Mouse (Mus musculus) forebrain, embryonic 14.5 days (tissue): ENCODE measurements around the gene Gtf3c6. TPM values are rescaled to one million over a fixed set of nuclear protein-coding genes. Genes with fewer than 3 reads are reported as not detected.

ENCODE experiments used
- ATAC-seq: fragments of 200-750 bp; cut with Nextera tagmentation; 2 replicates; pipeline ENCODE4 v1.8.0; 2017; ENCODE audit warnings: mild to moderate bottlenecking, moderate library complexity
- DNase-seq: peaks from one replicate; pipeline ENCODE4 v3.0.0-alpha.2; 2015; ENCODE audit warnings: low spot score
- H3K27ac ChIP-seq: fragments of 300-500 bp; sonication (generic); 2 replicates; pipeline ENCODE4 v1.5.1; 2014; ENCODE audit warnings: low read depth, mild to moderate bottlenecking, control low read depth, low read length, moderate library complexity
- H3K27me3 ChIP-seq: fragments of 300-500 bp; sonication (generic); replicated peaks from 2 replicates; pipeline ENCODE4 v1.6.1; 2014; ENCODE audit warnings: low read length, control low read depth, mixed read lengths; ENCODE audit not compliant: control insufficient read depth, insufficient read depth
- H3K36me3 ChIP-seq: fragments of 300-500 bp; sonication (generic); 2 replicates; pipeline ENCODE4 v1.6.1; 2014; ENCODE audit warnings: low read length, control low read depth; ENCODE audit not compliant: control insufficient read depth, insufficient read depth
- H3K4me1 ChIP-seq: fragments of 300-500 bp; sonication (generic); 2 replicates; pipeline ENCODE4 v1.6.1; 2014; ENCODE audit warnings: antibody characterized with exemption, low read length, control low read depth; ENCODE audit not compliant: control insufficient read depth, insufficient read depth
- H3K4me2 ChIP-seq: fragments of 300-500 bp; sonication (generic); 2 replicates; pipeline ENCODE4 v1.6.1; 2014; ENCODE audit warnings: mild to moderate bottlenecking, control low read depth, low read length
- H3K4me3 ChIP-seq: fragments of 300-500 bp; sonication (generic); 2 replicates; pipeline ENCODE4 v1.5.1; 2014; ENCODE audit warnings: low read depth, low read length, control low read depth
- H3K9ac ChIP-seq: fragments of 300-500 bp; sonication (generic); 2 replicates; pipeline ENCODE4 v1.6.1; 2014; ENCODE audit warnings: mild to moderate bottlenecking, low read length, control low read depth, moderate library complexity
- H3K9me3 ChIP-seq: fragments of 300-500 bp; sonication (generic); replicated peaks from 2 replicates; pipeline ENCODE4 v1.6.1; 2016; ENCODE audit warnings: low read length, control low read depth, mixed read lengths; ENCODE audit not compliant: control insufficient read depth
- WGBS: fragments of 180-500 bp; shearing (Covaris S2); extraction: QIAGEN DNeasy Blood & Tissue Kit; methylation state at CpG from one replicate; pipeline ENCODE4 v1.1.7; 2014; 5-methylcytosine and 5-hydroxymethylcytosine counted together
- polyA plus RNA-seq: library from polyadenylated mRNA; unstranded; fragments of >200 nt; fragmentation: Nextera tagmentation; extraction: Ambion mirVana; gene quantifications from 2 replicates; pipeline ENCODE4 v1.2.1, GENCODE M21; 2014

Gtf3c6 gene
- polyA plus RNA-seq, 1 experiment from 2014 or later, result 79.9 TPM

- no peak overlapping the region for H3K4me2 ChIP-seq
- no peak for DNase-seq
- ATAC-seq, result no peak
- H3K27me3 ChIP-seq, result no peaks in the 10 kb centered on the region
- H3K9ac ChIP-seq, result no peak overlapping the region
- WGBS, result 69% methylated on average over 4 of the region's 4 CpGs
- H3K9me3 ChIP-seq, result no peaks in the 10 kb centered on the region
- H3K4me3 ChIP-seq, result no peak overlapping the region
- no peak overlapping the region for H3K27ac ChIP-seq
- H3K36me3 ChIP-seq, result no peaks in the 10 kb centered on the region
- H3K4me1 ChIP-seq, result no peaks in the 10 kb centered on the region
These were observed 5.8 kb upstream of the Gtf3c6 start for GRCm38 (mm10) chr10:40263691-40264090.

GRCm38 (mm10) chr10:40262200-40262599 is 4.3 kb upstream of the Gtf3c6 start:
- Histone ChIP-seq H3K4me2 (no peak overlapping the region), H3K9ac (no peak overlapping the region), H3K27me3 (no peaks in the 10 kb centered on the region), H3K27ac (no peak overlapping the region), H3K9me3 (no peaks in the 10 kb centered on the region), H3K4me3 (no peak overlapping the region), H3K4me1 (no peaks in the 10 kb centered on the region), H3K36me3 (no peaks in the 10 kb centered on the region)
- no peak for ATAC-seq
- 90% methylated on average over 6 of the region's 6 CpGs for whole genome bisulfite sequencing
- DNase-seq, result no peak

- no peak for ATAC-seq
- Histone ChIP-seq H3K27ac (no peak overlapping the region), H3K27me3 (no peaks in the 10 kb centered on the region), H3K4me1 (peaks cover 6% of the 10 kb centered on the region), H3K9ac (no peak overlapping the region), H3K9me3 (no peaks in the 10 kb centered on the region), H3K4me3 (no peak overlapping the region), H3K36me3 (0 out of 2 replicates have a peak, but pooled peaks cover 2% of the 10 kb centered on the region), H3K4me2 (no peak overlapping the region)
- WGBS, result 56% methylated on average over 5 of the region's 5 CpGs
- no peak for DNase-seq
These were observed 2.4 kb upstream of the Gtf3c6 start for GRCm38 (mm10) chr10:40260305-40260704.

- Histone ChIP-seq H3K27me3 (no peaks in the 10 kb centered on the region), H3K36me3 (0 out of 2 replicates have a peak, but pooled peaks cover 3% of the 10 kb centered on the region), H3K4me1 (peaks cover 6% of the 10 kb centered on the region), H3K4me2 (no peak overlapping the region), H3K27ac (no peak overlapping the region), H3K9me3 (no peaks in the 10 kb centered on the region), H3K4me3 (no peak overlapping the region), H3K9ac (no peak overlapping the region)
- no peak for ATAC-seq
- 20% methylated on average over 8 of the region's 8 CpGs for WGBS
- no peak for DNase-seq
These were observed 1.6 kb upstream of the Gtf3c6 start for GRCm38 (mm10) chr10:40259542-40259941.

- ATAC-seq, result no peak
These were observed 1.1 kb upstream of the Gtf3c6 start for GRCm38 (mm10) chr10:40258976-40259375.

GRCm38 (mm10) chr10:40258401-40258966 is 576 bp upstream of the Gtf3c6 start:
- H3K9me3 ChIP-seq, result no peaks in the 10 kb centered on the region
- H3K4me3 ChIP-seq, result peak overlapping the region; percentile 70
- peak overlapping the region; percentile 70; the same call in 1 of the 2 replicates for H3K27ac ChIP-seq
- H3K36me3 ChIP-seq, result peaks cover 11% of the 10 kb centered on the region
- peak; percentile 68 for ATAC-seq
- peak overlapping the region; percentile 77 for H3K4me2 ChIP-seq
- H3K27me3 ChIP-seq, result no peaks in the 10 kb centered on the region
- WGBS, result under 1% methylated on average over 12 of the region's 12 CpGs
- peak; percentile 96 for DNase-seq
- H3K4me1 ChIP-seq, result peaks cover 6% of the 10 kb centered on the region
- H3K9ac ChIP-seq, result peak overlapping the region; percentile 47; the same call in 1 of the 2 replicates

More at GRCm38 (mm10) chr10:40258976-40259375, 1.1 kb upstream of the Gtf3c6 start:
- Histone ChIP-seq H3K4me3 (peak overlapping the region; percentile 70; the same call in 1 of the 2 replicates), H3K36me3 (peaks cover 7% of the 10 kb centered on the region), H3K27me3 (no peaks in the 10 kb centered on the region), H3K4me1 (peaks cover 6% of the 10 kb centered on the region), H3K27ac (peak overlapping the region; percentile 70; the same call in 1 of the 2 replicates), H3K4me2 (peak overlapping the region; percentile 77), H3K9ac (peak overlapping the region; percentile 47; the same call in 1 of the 2 replicates), H3K9me3 (no peaks in the 10 kb centered on the region)
- peak; percentile 81 for DNase-seq
- WGBS, result 6% methylated on average over 5 of the region's 5 CpGs

- Histone ChIP-seq H3K27me3 (no peaks in the 10 kb centered on the region), H3K4me2 (peak overlapping the region; percentile 77), H3K9ac (peak overlapping the region; percentile 91), H3K36me3 (peaks cover 28% of the 10 kb centered on the region), H3K27ac (peak overlapping the region; percentile 90), H3K4me3 (peak overlapping the region; percentile 70), H3K9me3 (no peaks in the 10 kb centered on the region), H3K4me1 (peaks cover 6% of the 10 kb centered on the region)
- WGBS, result 0% methylated on average over 5 of the region's 5 CpGs
- ATAC-seq, result peak; percentile 80
- peak; percentile 88 for DNase-seq
These were observed 1.2 kb downstream of the Gtf3c6 start for GRCm38 (mm10) chr10:40256716-40257115.

- no peak for DNase-seq
- Histone ChIP-seq H3K36me3 (peaks cover 62% of the 10 kb centered on the region), H3K4me1 (0 out of 2 replicates have a peak, but pooled peaks cover 3% of the 10 kb centered on the region), H3K9ac (no peak overlapping the region), H3K9me3 (no peaks in the 10 kb centered on the region), H3K27ac (no peak overlapping the region), H3K4me2 (no peak overlapping the region), H3K27me3 (no peaks in the 10 kb centered on the region), H3K4me3 (no peak overlapping the region)
- 96% methylated on average over 6 of the region's 6 CpGs for WGBS
- no peak for ATAC-seq
These were observed 6.9 kb downstream of the Gtf3c6 start for GRCm38 (mm10) chr10:40250969-40251368.

GRCm38 (mm10) chr10:40249625-40250024 is 8.3 kb downstream of the Gtf3c6 start:
- H3K4me2 ChIP-seq, result no peak overlapping the region
- no peak overlapping the region for H3K4me3 ChIP-seq
- no peak overlapping the region for H3K9ac ChIP-seq
- 0 out of 2 replicates have a peak, but pooled peaks cover 5% of the 10 kb centered on the region for H3K4me1 ChIP-seq
- DNase-seq (peak; percentile 42), ATAC-seq (no peak)
- no peaks in the 10 kb centered on the region for H3K27me3 ChIP-seq
- no peak overlapping the region for H3K27ac ChIP-seq
- 83% methylated on average over 9 of the region's 9 CpGs for WGBS
- no peaks in the 10 kb centered on the region for H3K9me3 ChIP-seq
- H3K36me3 ChIP-seq, result peaks cover 60% of the 10 kb centered on the region
